Mouse (Mus musculus): ENCODE results near the gene Slc7a6os.

- no peak for TF ChIP-seq CEBPB (IDR thresholded peaks at IDR 0.05; ENCODE audit: low read depth)
- no peak for TF ChIP-seq MAX (IDR thresholded peaks at IDR 0.05)
Measured at GRCm38 (mm10) chr8:106258169-106258568, 47.4 kb upstream of the Slc7a6os start.

All from C2C12 (cell line).